Mouse (Mus musculus): Measurements from ENCODE around the gene Vta1.

Vta1 gene

GRCm38 (mm10) chr10:14705072-14706066 lies at the start of gene Vta1, which contains the start of gene Nmbr:
Gene Vta1 (minus strand): TSS chr10:14705560.
Gene Nmbr (plus strand): TSS chr10:14705591.
- DNase-seq (ENCODE audit: low spot score in 2 of 2) = peak; percentile 97

DNA sequence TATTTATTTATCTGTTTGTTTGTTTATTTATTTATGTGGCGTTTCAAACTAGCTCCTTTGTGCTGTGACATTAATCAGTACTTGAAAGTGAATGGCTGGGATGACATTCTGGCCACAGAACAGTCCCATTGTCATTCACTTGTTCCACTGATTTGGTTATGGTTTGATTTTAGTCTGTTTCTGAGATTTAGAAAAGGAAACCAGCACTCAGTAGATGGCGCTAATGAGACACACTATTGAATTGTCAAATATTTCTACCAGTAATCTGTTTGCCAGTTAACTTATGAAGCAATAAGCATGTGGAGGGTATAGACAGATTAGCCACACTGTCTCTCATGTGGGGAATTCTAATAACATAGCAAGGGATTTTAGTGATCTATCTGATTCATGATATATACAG lies 28.9 kb upstream of the Vta1 start:
- DNase-seq (ENCODE audit: low spot score in 2 of 2) = no peak

DNA sequence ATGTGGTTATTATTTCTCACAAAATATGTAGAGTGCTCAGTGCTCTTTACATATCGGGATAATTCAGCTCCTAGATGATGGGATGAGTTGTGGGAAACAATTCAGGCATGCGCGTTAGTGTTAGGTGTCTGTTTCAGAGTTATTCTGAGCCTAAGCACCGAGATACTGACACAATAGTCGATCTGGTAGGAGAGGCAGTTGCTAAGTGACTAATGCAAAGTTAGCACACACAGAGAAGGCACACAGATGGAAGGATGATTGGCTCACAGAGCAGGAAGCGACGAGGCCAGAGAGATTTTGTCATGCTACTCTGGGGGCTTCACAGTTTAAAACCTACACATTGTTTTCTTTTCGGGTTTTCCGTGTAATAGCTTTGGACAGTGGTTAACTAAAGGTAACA lies 20.3 kb upstream of the Vta1 start:
- no peak for DNase-seq (ENCODE audit: low spot score in 2 of 2)

GRCm38 (mm10) chr10:14718114-14718513 lies 12.8 kb upstream of the Vta1 start, which contains the start of gene Gje1:
Gene Gje1 (minus strand): TSS chr10:14718214.
- DNase-seq (ENCODE audit: low spot score in 2 of 2) = no peak

DNA sequence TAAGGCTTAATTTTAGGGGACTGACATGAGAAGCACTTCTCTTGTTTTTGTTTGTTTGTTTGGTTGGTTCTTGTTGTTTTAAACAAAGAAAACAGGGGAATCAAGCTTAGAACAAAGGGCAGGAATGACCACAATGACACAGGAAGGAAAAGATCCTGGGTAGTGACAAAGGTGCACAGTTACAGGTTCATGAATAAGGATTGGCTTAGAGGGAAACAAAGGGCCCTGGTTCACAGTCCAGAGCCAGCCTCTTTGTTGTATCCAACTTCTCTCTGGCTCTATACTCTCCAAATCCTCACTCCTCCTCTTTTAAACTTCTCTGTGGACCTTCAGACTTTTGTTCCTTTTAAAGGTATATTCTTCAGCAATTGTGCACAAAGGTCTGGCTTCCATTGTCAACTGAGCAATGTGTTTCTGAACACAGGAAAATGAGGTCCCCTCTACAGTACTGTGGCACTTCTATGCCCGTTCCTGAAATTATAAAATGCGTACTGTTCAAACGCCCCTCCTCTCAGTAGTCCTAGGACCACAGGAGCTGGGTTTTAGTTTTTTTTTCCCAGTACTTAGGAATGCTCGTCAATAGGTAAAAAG lies 1.4 kb downstream of the Vta1 start:
- DNase-seq (ENCODE audit: low spot score in 2 of 2) = no peak

- no peak for DNase-seq (ENCODE audit: low spot score in 2 of 2)
These were observed 2.1 kb downstream of the Vta1 start for GRCm38 (mm10) chr10:14703239-14703638.

DNA sequence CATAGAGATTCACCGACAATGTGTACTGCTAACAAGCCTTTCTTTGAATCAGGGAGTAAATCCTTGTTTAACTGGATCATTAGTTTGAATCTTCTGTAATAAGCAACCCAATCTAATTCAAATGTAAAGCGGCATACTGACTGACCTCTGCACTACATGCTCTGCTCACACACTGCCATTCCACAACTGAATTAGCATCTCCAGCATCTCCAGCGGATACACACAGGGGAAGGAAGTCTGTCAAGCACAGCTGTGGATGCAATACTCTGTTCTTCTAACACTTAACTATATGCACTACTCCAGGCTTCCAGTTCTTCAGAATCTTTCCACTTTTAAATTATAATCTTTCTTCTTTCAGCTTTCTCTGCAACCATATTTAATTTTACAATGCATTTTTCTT lies 15.0 kb downstream of the Vta1 start:
- DNase-seq (ENCODE audit: low spot score in 2 of 2) = no peak

GRCm38 (mm10) chr10:14688785-14689442 lies 16.4 kb downstream of the Vta1 start:
- DNase-seq (ENCODE audit: low spot score in 2 of 2) = no peak

GRCm38 (mm10) chr10:14685663-14686062 lies 19.7 kb downstream of the Vta1 start:
- DNase-seq (ENCODE audit: low spot score in 2 of 2) = no peak

- no peak for DNase-seq (ENCODE audit: low spot score in 2 of 2)
These were observed 39.2 kb downstream of the Vta1 start for GRCm38 (mm10) chr10:14666147-14666546.

DNA sequence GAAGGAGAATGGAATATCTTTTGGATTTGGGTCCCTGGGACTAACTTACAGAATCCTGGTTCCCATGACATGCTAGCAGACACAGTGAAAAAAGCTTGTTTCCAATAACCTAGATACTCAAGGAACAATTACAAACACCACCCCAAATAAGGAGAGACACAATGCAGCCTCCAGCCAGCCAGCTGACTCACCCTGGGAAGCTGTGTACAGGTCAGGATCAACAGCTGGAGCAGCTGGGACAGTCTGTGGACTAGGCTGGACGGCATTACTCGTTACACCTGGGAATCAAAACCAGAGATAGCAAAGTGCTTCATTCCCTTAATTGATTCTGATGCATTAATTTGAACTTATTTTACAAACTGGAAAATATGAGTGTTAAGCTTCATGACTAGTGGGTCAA lies 44.5 kb downstream of the Vta1 start:
- no peak for DNase-seq (ENCODE audit: low spot score in 2 of 2)

DNA sequence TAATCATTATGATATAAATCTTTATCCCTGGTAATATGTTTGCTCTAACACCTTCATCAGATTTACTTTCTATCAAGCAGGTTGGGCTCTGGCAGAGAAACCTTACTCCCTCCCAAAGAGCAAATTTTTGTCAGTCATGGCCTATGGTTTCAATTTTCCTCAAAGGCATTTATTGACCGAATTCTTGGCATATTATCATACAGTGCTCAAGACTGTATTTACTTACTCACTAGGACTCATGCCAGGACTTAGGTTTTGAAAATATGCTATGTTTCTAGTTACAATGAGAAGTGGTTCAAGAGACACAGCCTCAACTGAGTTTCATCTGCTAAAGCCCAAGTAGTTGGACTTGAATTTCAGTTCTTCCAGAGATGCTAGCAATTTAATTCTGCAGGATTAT lies 65.7 kb downstream of the Vta1 start:
- DNase-seq (ENCODE audit: low spot score in 2 of 2) = no peak

GRCm38 (mm10) chr10:14639043-14639442 lies 66.3 kb downstream of the Vta1 start:
- no peak for DNase-seq (ENCODE audit: low spot score in 2 of 2)

GRCm38 (mm10) chr10:14625706-14626105 lies 79.7 kb downstream of the Vta1 start:
- DNase-seq (ENCODE audit: low spot score in 2 of 2) = no peak

- DNase-seq (ENCODE audit: low spot score in 2 of 2) = no peak
These were observed 86.2 kb downstream of the Vta1 start for GRCm38 (mm10) chr10:14619156-14619555.

DNA sequence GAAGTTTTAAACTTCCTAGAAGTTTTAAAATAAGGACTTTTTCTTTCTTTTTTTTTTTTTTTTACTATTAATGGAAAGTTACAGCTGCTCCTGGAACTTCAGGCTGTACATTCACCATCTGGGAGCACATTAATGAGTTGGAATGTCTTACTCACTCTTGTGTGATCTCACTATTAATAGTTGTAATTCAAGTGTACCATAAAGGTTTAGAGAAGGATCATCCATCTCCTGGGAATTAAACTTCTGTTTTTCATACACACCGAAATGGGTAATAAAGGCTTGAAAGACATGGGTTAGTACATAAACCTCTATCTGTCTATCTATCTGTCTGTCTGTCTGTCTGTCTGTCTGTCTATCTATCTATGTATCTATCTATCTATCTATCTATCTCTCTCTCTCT lies 87.1 kb downstream of the Vta1 start:
- no peak for DNase-seq (ENCODE audit: low spot score in 2 of 2)

DNA sequence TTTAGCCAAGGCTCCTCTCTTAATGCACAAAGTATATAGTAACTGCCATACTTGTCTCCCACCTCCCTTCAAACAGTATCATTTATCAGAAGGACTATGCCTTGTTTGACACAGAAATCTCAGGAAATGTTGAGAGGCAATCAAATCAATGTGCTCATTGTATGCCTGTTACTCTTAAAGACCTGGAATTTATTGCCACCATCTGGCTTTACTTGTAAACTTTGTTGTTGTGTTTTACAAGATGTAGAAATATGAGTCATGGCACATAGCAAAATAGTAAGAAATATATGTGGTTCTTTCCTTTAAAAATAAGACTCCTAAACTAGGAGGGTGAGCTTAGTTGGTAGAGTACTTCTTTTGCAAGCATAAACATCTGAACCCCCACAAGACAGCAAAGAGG lies 89.9 kb downstream of the Vta1 start:
- DNase-seq (ENCODE audit: low spot score in 2 of 2) = no peak

DNA sequence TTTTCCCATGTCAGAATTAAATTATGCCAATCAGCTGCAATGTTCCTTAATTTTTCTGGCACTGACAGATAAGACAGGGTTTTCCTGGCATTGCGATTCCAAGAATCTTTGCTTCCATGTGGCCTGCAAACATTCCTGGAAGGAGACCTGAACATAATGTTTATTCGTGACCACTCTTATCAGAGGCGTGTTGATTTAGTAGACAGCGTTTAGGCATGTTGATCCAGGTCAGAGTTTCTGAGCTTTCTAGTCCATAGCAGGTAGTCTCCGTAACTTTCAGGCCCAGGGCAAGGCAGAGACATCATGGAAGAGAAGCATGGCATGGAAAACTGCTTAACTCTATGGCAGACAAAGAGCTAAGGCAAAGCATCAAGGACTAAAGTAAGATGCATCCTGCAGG lies 97.8 kb downstream of the Vta1 start:
- no peak for DNase-seq (ENCODE audit: low spot score in 2 of 2)
